Mouse (Mus musculus) small intestine, adult 2 months (tissue): ENCODE measurements around the gene Fadd. TPM values are rescaled to one million over a fixed set of nuclear protein-coding genes. Genes with fewer than 3 reads are reported as not detected.

Source experiments
- H3K27ac ChIP-seq: fragments of 200-500 bp; 2 replicates; pipeline ENCODE4 v1.5.1; 2012; ENCODE audit warnings: low read depth, low read length, control low read depth, inconsistent platforms; ENCODE audit not compliant: insufficient read depth
- H3K27me3 ChIP-seq: fragments of 200-500 bp; 2 replicates; pipeline ENCODE4 v1.6.1; 2012; ENCODE audit warnings: mild to moderate bottlenecking, moderate library complexity, low read length, inconsistent platforms; ENCODE audit not compliant: control insufficient read depth, insufficient read depth
- H3K36me3 ChIP-seq: fragments of 200-500 bp; 2 replicates; pipeline ENCODE4 v1.6.1; 2012; ENCODE audit warnings: mild to moderate bottlenecking, low read length, control low read depth, inconsistent platforms; ENCODE audit not compliant: control insufficient read depth, insufficient read depth
- H3K4me1 ChIP-seq: fragments of 200-500 bp; 2 replicates; pipeline ENCODE4 v1.6.1; 2012; ENCODE audit warnings: low read length, inconsistent platforms, mixed read lengths; ENCODE audit not compliant: control insufficient read depth, insufficient read depth, insufficient read length
- H3K4me3 ChIP-seq: fragments of 200-500 bp; 2 replicates; pipeline ENCODE4 v1.5.1; 2012; ENCODE audit warnings: low read depth, mild to moderate bottlenecking, control low read depth, inconsistent platforms, low read length, moderate library complexity
- CTCF ChIP-seq: fragments of 200-500 bp; IDR thresholded peaks from 2 replicates; pipeline ENCODE4 v1.5.1; 2012; ENCODE audit warnings: low read depth, mild to moderate bottlenecking, control low read depth, inconsistent platforms, low read length, moderate library complexity, mixed read lengths; ENCODE audit not compliant: insufficient replicate concordance, insufficient read length; ENCODE audit errors: extremely low read depth
- POLR2A ChIP-seq: fragments of 200-500 bp; IDR thresholded peaks from 2 replicates; pipeline ENCODE4 v1.6.1; 2012; ENCODE audit warnings: low read depth, mild to moderate bottlenecking, control low read depth, inconsistent platforms, low read length, moderate library complexity
- WGBS: fragments of 180-500 bp; shearing (Covaris S2); methylation state at CpG from one replicate; pipeline ENCODE4 v1.1.7; 2018; 5-methylcytosine and 5-hydroxymethylcytosine counted together
- polyA plus RNA-seq: library from polyadenylated mRNA; depleted of rRNA; stranded (reverse); fragments of >200 nt; gene quantifications from 2 replicates; pipeline ENCODE4 v1.2.3, GENCODE M21; 2012; rRNA removed

Gene Fadd
- polyA plus RNA-seq = 8.2 and 16.7 TPM in 2 replicates

GRCm38 (mm10) chr7:144582284-144582980 lies at the start of gene Fadd:
Fadd (minus strand) TSS chr7:144582463.
- H3K4me1 ChIP-seq = peaks cover 17% of the 10 kb centered on the region
- 1% methylated on average over 34 of the region's 34 CpGs for WGBS
- H3K27me3 ChIP-seq = no peaks in the 10 kb centered on the region
- peak within 1 kb of the TSS; percentile 96 for H3K27ac ChIP-seq
- peaks cover 9% of the 10 kb centered on the region for H3K36me3 ChIP-seq
- no peak for TF ChIP-seq CTCF
- no peak for TF ChIP-seq POLR2A
- H3K4me3 ChIP-seq = peak within 1 kb of the TSS; percentile 73

- Histone ChIP-seq H3K4me1 (0 out of 2 replicates have a peak, but pooled peaks cover 2% of the 10 kb centered on the region), H3K36me3 (no peaks in the 10 kb centered on the region), H3K4me3 (no peak overlapping the region), H3K27ac (no peak overlapping the region), H3K27me3 (no peaks in the 10 kb centered on the region)
- TF ChIP-seq POLR2A = no peak
- WGBS = 77% methylated on average over 3 of the region's 3 CpGs
Measured at GRCm38 (mm10) chr7:144630622-144631021, 48.4 kb upstream of the Fadd start.

GRCm38 (mm10) chr7:144628334-144628915 lies 46.2 kb upstream of the Fadd start:
- no peaks in the 10 kb centered on the region for H3K4me1 ChIP-seq
- H3K4me3 ChIP-seq = no peak overlapping the region
- 60% methylated on average over 3 of the region's 3 CpGs for WGBS
- no peaks in the 10 kb centered on the region for H3K27me3 ChIP-seq
- no peak overlapping the region for H3K27ac ChIP-seq
- no peak for TF ChIP-seq CTCF
- no peak for TF ChIP-seq POLR2A
- no peaks in the 10 kb centered on the region for H3K36me3 ChIP-seq

DNA sequence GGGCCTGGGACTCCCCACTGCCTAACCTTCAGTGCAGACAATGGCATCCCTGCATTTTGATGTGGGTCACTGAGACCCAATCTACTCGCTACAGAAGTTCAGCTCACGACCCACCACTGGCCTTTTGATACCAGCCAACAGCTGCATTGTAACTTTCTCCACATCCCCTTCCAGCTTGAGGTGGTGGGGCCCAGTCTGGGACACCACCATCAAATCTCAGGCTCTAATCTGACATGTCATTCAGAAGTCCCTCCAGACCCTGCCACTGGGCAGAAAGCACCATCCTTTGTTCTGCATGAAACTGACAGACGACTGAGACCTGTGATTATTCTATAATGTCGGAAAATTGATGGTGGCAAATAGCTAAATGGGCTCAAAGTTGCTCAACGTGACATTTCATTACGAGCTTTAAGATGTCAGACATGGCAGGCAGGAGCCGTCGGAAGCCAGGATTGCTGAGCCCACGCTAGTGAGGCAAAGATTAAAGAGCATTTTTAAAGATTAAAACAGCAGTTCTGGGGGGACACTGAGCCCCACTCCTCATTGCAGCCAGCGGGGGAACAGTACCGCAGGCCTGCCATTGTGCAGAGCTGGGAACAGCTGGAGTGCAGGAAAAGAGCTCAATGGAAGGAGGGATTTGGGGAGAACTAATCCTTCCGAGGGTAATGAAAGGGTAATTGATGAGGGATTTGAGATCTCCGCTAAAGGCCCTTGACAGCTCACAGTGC lies 45.5 kb upstream of the Fadd start:
- 84% methylated on average over 13 of the region's 13 CpGs for WGBS
- TF ChIP-seq POLR2A (no peak), CTCF (no peak)
- Histone ChIP-seq H3K36me3 (no peaks in the 10 kb centered on the region), H3K27ac (no peak overlapping the region), H3K4me1 (no peaks in the 10 kb centered on the region), H3K27me3 (no peaks in the 10 kb centered on the region), H3K4me3 (no peak overlapping the region)

DNA sequence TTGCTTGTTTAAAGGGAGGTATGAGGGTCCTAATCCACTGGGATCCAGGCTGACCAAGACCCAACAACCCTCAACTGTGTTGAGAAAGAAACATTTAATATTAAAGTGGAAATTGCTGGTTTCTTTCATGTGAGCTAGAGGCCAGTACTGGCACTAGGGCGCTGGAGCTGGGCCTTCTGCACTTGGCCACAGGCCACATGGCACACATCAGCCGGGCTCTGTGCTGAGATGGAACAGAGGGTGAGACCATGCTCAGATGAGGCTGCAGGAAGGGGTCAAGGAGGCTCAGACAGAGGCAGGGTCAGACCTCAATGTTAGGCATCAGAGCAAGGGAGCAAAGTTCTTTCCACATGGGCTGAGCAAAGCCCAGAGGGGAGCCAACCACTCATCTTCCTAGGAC lies 43.8 kb upstream of the Fadd start:
- Histone ChIP-seq H3K4me1 (no peaks in the 10 kb centered on the region), H3K4me3 (no peak overlapping the region)
- 63% methylated on average over 2 of the region's 2 CpGs for WGBS

DNA sequence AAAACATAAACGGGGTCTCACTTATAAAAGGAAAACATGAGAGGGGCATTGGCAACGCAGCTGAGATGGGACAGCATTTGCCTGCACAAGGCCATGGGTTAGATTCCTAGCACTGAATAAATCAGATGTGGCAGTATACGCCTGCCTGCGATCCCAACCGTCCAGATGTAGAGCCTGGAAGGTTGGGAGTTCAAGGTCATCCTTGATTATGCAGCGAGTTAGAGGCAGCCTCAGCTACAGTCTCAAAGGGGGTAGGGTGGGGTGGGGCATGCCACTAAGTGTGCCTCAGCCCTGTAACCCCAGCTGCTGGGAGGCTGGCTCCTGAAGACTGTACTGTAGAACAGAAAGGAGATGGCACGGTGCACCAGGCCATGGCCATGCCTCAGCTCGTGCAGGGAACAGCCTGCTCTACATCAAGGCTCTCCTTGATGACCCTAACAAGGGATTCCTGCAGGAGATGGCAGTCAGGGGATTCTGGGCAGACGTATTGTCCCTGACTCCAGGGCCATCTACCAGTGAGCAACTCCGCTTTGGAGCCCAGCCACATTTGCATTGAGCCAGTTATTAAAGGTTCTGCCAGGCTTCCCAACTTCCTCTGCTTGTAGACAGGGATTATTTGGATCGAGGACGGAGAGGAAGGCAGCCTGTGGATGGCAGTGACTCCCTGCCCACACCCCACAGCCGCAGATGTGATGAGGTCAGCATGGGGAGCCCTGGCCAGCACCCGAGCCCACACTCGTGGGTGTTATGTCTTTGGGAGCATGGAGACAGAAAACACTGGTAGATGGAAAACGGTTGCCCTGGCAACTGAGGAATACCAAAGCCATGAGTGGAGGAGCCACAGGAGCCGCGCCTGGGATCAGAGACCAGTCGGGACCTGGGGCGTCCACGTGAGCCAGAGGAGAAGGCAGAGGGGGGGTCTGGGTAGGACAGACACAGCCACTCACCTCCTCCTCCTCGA lies 38.7 kb upstream of the Fadd start:
- H3K36me3 ChIP-seq = no peaks in the 10 kb centered on the region
- WGBS = 67% methylated on average over 22 of the region's 22 CpGs
- no peak overlapping the region for H3K27ac ChIP-seq
- H3K27me3 ChIP-seq = no peaks in the 10 kb centered on the region
- no peak overlapping the region for H3K4me3 ChIP-seq
- no peaks in the 10 kb centered on the region for H3K4me1 ChIP-seq
- TF ChIP-seq CTCF (no peak), POLR2A (no peak)

More for the DNA sequence above, 43.8 kb upstream of the Fadd start:
- Histone ChIP-seq H3K36me3 (no peaks in the 10 kb centered on the region), H3K27ac (no peak overlapping the region), H3K27me3 (no peaks in the 10 kb centered on the region)
- TF ChIP-seq CTCF (no peak), POLR2A (no peak)
